Mouse (Mus musculus) ES-Bruce4 (cell line): ENCODE data around the gene Sh3rf1.

Experiments
- CTCF ChIP-seq: IDR thresholded peaks from one replicate; pipeline ENCODE4 v1.8.1; 2011; ENCODE audit warnings: low read depth, low read length
- EP300 ChIP-seq: IDR thresholded peaks from 2 replicates; pipeline ENCODE4 v1.6.1; 2011; ENCODE audit warnings: low read depth, low read length; ENCODE audit not compliant: insufficient read depth
- POLR2A ChIP-seq: IDR thresholded peaks from one replicate; pipeline ENCODE4 v1.8.1; 2011; ENCODE audit warnings: low read length; ENCODE audit not compliant: insufficient read depth

DNA sequence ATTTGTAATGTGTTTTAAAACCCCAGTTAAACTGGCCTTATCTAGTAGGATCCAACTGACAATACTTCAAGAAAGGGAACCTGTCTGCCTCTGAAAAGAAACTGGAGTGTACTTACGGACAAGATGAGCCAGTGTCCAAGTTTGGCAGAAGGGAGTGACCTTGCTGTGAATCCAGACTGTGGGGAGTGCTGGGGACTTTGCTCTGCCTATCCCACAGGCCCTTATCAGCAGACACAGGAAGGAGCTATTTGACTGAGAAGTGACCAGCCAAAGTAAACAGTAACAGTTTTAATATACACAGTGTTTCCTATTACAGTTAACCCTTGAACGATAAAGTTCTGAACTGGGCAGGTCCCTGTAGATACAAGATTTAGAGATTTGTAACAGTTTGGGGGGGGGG is 173.5 kb downstream of the Sh3rf1 start:
- TF ChIP-seq CTCF: no peak
- no peak for TF ChIP-seq EP300
- no peak for TF ChIP-seq POLR2A
